Mouse (Mus musculus): Measurements from ENCODE around the gene Rere.
"Not testable (repeated sequence)": the region's sequence is repeated elsewhere in the genome, so short reads cannot be mapped to it uniquely, and the experiment has no call there.

DNA sequence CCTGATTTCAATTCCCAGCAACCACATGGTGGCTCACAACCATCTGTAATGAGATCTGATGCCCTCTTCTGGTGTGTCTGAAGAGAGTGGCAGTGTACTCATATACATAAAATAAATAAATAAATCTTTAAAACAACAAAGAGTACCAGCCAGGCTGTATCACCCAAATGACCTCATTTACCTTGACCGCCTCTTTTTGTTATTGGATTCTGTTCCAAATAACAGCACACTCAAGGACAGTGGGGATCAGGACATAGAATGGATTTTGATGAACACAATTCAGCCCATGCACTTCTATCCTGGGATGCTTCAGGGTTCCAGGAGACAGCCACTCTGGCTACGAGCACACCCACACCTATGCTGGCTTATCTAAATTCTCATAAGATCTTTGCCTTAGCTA is 319.1 kb downstream of the Rere start:
- TF ChIP-seq POLR2AphosphoS2 (IDR thresholded peaks at IDR 0.05; ENCODE audit: low read depth, low read length); POLR2A (IDR thresholded peaks at IDR 0.05; ENCODE audit: low read depth, low read length); MAFK (IDR thresholded peaks at IDR 0.05; ENCODE audit: insufficient replicate concordance, low read length): not testable (repeated sequence)

Data from CH12.LX (cell line).